Mouse (Mus musculus) ovary, postnatal 10 days (tissue): ENCODE data around the gene Abca7.
"Not testable (repeated sequence)": the region's sequence is repeated elsewhere in the genome, so short reads cannot be mapped to it uniquely, and the experiment has no call there.

ENCODE experiments used
- DNase-seq: peaks from one replicate; pipeline ENCODE4 v3.0.0; 2022; ENCODE audit warnings: low spot score

The Abca7 gene

DNA sequence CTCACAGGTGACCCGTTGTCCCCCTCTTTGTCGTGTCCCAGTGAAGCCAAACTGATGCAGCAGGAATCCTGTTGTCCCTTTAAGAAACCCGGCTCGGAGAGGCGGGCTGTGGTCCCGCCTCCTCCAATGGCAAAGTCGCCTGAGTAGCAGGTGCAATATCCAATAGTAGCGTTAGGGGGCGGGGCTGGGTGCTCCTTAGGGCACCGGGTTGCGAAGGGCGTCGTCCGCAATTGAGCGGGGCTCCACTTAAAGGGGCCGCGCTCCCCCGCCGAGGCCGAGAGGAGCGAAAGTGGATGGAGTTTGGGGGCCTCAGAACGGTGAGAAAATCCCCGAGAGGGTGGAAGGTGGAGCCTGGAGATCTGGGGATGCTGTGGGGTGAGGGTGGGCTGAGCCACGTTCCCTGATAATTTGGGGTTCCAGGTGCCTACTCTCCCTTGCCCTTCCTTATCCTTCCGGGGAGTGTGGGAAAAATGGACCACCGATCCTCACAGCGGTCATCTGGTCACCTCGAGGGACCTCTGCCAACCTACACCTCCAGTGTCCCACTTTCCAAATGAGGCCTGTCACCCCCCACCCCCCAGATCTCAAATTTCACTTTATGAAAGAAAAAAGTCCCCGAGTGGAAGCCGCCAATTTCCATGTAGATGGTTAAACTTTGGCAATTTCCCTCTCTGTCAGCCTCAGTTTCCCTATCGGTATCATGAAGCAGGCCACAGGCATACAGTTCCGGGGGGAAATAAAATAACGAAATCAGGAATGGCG, at the start of gene Abca7:
TSS of gene Abca7 (plus strand) at position 223 of the 762 bp plus-strand sequence.
- peak; percentile 89 for DNase-seq

- no peak for DNase-seq
These were observed 49.5 kb upstream of the Abca7 start for GRCm38 (mm10) chr10:79946752-79947322.

GRCm38 (mm10) chr10:79947502-79947901, 48.8 kb upstream of the Abca7 start:
- DNase-seq = no peak

DNA sequence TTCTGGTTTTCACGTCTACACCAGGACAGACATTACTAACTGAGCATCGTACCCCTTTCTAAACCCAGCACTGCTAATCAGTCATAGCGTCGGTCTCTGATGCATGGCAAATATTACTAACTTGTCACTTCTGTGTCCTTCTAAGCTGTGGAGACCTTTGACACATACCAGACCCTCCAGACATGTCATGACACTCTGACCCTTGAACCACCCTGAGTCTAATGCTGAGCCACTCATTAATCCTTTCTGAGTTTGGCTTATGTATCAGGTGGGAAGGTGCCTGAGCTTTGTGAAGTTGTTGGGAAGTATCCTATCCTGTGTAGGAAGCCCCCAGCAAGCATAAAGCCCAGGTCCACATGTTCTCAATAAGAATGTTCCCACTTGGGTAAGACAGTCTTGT, 46.4 kb upstream of the Abca7 start:
- no peak for DNase-seq

DNA sequence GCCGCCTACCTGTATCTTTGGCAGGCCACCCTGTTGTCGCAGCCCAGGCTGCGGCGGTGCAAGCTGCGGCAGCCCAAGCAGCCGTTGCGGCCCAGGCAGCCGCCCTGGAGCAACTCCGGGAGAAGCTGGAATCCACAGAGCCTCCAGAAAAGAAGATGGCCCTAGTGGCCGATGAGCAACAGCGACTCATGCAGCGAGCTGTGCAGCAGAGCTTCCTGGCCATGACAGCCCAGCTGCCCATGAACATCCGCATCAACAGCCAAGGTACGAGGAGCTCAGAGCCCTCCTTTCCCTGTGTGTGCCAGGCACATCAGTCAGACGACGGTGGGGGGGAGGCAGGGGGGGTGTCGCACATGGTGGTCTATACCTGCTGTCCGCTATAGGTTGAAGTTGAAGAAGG, 45.6 kb upstream of the Abca7 start:
- DNase-seq = no peak

- no peak for DNase-seq
These were observed 42.3 kb upstream of the Abca7 start for GRCm38 (mm10) chr10:79953946-79954345.

GRCm38 (mm10) chr10:79955691-79956090, 40.6 kb upstream of the Abca7 start:
- no peak for DNase-seq

GRCm38 (mm10) chr10:79956643-79957154, 39.6 kb upstream of the Abca7 start:
- no peak for DNase-seq

DNA sequence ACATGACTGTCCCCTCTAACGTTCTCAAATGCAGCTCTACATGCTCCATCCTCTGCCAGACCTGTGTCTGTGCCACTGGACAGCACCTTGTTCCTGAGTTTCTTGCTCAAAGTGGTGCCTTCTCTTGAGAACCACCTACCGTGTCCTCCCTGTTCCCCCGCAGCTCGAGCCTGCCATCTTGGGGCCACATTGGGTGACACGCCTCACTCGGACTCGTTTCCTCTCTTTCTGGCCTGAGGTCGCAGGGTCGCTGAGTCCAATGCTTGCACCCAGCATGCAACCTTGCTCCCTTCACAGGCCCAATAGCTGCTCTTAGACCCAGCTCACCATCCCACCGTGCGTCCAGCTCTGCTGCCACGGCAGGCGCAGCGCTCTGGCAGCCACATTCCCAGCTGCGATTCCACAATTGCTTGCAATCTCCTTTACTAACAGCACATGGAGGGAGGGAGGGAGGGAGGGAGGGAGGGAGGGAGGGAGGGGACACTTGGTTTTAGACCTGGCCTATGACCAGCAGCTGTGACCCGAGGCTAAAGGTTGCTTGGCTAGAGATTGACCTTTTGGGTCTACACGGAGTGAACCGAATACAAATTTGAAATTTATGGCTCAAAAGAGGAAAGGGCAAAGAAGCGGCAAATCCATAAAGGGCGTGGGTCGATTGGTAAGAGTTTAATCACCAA, 38.0 kb upstream of the Abca7 start:
- peak; percentile 71 for DNase-seq

DNA sequence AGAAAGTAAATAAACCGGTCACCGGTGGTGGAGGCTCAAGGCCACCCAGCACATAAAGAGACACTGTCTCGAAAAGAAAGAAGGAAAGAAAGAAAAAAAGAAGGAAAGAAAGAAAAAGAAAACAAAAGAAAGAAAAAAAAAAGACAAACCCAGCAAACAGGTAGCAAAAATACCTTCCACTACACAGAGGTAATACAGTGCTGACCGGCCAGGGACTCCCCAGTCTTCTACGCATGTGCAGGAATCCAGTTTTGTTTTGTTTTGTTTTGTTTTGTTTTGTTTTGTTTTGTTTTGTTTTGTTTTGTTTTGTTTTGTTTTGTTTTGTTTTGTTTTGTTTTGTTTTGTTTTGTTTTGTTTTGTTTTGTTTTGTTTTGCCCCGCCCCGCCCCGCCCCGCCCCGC, 36.9 kb upstream of the Abca7 start:
- DNase-seq = not testable (repeated sequence)

DNA sequence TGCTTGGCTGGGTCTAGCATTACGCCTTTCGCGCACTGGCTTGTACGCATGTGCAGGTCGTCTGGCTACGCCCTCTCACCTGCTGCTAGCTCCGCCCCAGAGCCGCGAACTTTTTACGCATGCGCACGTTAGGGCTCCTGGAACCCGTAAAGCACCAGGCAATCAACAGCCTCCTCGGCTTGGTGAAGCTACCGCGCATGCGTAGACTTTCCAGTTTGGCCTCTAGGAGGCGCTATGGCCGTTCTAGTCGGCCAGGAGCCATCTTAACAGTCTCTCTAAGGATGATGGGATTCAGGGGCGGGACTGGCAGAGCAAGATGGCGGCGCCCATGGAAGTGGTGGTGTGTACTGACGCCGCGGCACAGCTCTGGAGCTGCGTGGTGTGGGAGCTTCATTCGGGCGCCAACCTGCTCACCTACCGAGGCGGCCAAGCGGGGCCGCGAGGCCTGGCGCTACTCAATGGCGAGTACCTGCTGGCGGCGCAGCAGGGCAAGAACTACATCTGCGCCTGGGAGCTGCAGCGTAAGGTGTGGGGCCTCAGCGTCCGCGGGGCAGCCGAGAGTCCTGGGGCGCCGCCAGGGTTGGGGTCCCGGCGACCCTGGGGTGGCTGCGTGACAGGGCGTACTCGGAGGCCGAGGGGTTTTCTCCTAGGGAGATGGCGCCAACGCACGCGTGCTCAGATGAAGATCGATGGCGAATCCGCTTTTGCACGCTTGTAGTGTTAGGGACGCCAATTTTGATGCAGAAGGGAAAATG, 36.3 kb upstream of the Abca7 start, which contains the start of gene Wdr18:
TSS of gene Wdr18 (plus strand) at position 306 of the 755 bp plus-strand sequence.
- peak; percentile 99 for DNase-seq

- DNase-seq = no peak
These were observed 35.5 kb upstream of the Abca7 start for GRCm38 (mm10) chr10:79960671-79961294.

GRCm38 (mm10) chr10:79964727-79965126, 31.6 kb upstream of the Abca7 start:
- no peak for DNase-seq

DNA sequence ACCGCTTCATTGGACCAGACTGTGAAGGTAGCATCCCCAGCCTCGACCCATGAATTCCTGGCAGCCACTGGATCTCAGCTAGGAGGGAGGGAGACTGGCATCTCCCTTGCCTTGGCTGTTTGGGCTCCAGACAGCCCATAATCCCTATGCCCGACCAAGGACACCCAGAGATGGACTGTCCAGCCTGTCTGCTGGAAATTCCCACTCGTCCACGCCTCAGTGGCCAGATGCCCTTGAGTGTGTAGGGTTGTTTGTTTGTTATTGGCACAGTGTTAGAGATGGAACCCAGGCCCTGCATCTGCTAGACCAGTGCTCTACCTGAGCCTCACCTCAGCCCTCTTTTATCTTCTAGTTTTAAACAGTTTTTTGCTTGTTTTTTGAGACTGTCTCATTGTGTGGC, 31.0 kb upstream of the Abca7 start:
- DNase-seq = no peak

DNA sequence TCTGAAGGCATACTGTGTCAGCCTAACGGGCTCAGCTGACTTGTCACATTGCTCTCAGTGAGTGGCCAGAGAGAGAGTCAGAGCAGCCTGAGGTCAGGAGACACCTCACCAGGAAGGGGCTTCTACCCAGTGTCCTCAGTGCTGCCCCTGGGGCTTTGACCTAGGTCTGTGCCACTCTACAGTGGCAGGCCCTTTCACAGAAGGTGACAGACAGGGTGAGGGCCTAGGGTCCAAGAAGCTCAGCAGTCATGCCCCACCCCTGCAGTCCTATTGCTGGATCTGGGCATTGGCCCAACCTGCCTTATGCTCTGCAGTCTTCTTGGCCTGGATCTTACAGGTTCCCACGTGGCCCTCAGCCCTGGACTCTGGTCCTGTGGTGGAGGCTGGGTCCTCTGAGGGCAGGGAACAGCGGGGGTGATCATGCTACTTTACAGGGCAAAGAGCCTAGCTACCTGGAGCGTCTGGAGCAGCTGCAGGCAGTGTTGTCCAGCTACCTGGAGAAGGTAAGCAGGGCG, 29.4 kb upstream of the Abca7 start:
- no peak for DNase-seq

DNA sequence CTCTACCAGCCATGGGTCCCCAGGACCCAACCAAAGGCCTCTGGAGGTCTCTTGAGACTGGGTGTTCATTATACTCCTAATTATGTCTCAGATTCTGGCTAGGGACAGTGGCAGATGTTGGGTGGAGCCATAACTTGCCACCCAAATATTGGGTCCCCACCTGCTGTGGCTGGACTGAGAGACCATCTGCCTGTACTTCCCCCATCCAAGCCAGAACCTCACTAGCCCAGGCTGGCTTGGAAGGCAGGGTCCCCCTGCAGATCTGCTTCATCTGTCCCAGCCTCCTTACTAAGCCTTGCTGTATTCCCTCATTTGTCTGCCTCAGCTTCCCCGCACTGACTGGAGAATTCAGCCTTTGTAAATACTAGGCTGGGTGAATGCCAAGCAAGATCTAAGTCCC, 28.1 kb upstream of the Abca7 start:
- no peak for DNase-seq

DNA sequence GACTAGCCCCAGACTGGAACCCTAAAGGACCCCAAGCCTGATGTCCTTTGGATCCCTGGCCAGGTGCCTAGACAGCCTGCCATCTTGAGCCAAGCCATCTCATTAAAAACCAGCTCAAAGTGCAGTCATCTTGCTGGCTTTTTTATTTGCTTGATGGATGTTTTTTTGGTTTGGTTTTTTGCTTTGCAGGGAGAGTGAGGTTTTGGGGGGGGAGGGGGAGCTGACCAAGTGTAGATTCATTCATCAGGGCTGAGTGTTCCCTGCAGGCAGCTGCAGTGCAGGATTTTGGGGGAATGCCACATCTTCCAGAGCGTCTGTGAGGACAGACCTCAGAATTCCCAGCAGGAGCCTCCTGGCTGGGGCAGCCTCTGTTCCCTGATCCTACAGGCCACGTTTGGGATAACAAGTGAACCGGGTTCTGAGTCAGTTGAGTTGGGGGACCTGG, 27.1 kb upstream of the Abca7 start:
- no peak for DNase-seq

- DNase-seq = no peak
These were observed 25.7 kb upstream of the Abca7 start, which contains the start of gene Grin3b for GRCm38 (mm10) chr10:79970415-79971182. Grin3b (plus strand) TSS chr10:79970715.

GRCm38 (mm10) chr10:79971183-79971497, 25.2 kb upstream of the Abca7 start:
- DNase-seq = no peak

- DNase-seq = no peak
These were observed 23.5 kb upstream of the Abca7 start for GRCm38 (mm10) chr10:79972831-79973230.

GRCm38 (mm10) chr10:79974087-79974486, 22.2 kb upstream of the Abca7 start:
- DNase-seq = no peak
